Mouse (Mus musculus) lung, embryonic 14.5 days (tissue): ENCODE measurements at regions not wholly inside any gene's neighbourhood (a gene's known extent, or its start where the extent isn't known, plus 50 kb on each side); places are given as distances from the start of the nearest gene placed in this dataset.

Experiments
- ATAC-seq: fragments of 200-750 bp; cut with Nextera tagmentation; 2 replicates; pipeline ENCODE4 v1.8.0; 2017; ENCODE audit warnings: mild to moderate bottlenecking, moderate TSS enrichment, moderate library complexity; ENCODE audit not compliant: insufficient read depth
- DNase-seq: peaks from one replicate; pipeline ENCODE4 v3.0.0-alpha.2; 2015
- H3K27ac ChIP-seq: fragments of 300-500 bp; sonication (generic); 2 replicates; pipeline ENCODE4 v1.5.1; 2014; ENCODE audit warnings: low read depth, mild to moderate bottlenecking, moderate library complexity
- H3K27me3 ChIP-seq: fragments of 300-500 bp; sonication (generic); 2 replicates; pipeline ENCODE4 v1.6.1; 2014; ENCODE audit warnings: low read length, control low read depth; ENCODE audit not compliant: insufficient read depth
- H3K36me3 ChIP-seq: fragments of 300-500 bp; sonication (generic); 2 replicates; pipeline ENCODE4 v1.6.1; 2014; ENCODE audit warnings: control low read depth; ENCODE audit not compliant: insufficient read depth
- H3K4me1 ChIP-seq: fragments of 300-500 bp; sonication (generic); 2 replicates; pipeline ENCODE4 v1.6.1; 2014; ENCODE audit warnings: antibody characterized with exemption, control low read depth; ENCODE audit not compliant: insufficient read depth
- H3K4me2 ChIP-seq: fragments of 300-500 bp; sonication (generic); 2 replicates; pipeline ENCODE4 v1.6.1; 2014; ENCODE audit warnings: mild to moderate bottlenecking
- H3K4me3 ChIP-seq: fragments of 300-500 bp; sonication (generic); 2 replicates; pipeline ENCODE4 v1.5.1; 2014; ENCODE audit warnings: low read depth, low read length
- H3K9ac ChIP-seq: fragments of 300-500 bp; sonication (generic); 2 replicates; pipeline ENCODE4 v1.6.1; 2014
- H3K9me3 ChIP-seq: fragments of 300-500 bp; sonication (generic); 2 replicates; pipeline ENCODE4 v1.6.1; 2016; ENCODE audit warnings: low read depth, low read length, control low read depth
- CTCF ChIP-seq: IDR thresholded peaks from 2 replicates; pipeline ENCODE4 v1.5.1; 2016; ENCODE audit warnings: antibody characterized with exemption, low read depth
- WGBS: fragments of 180-500 bp; shearing (Covaris S2); extraction: QIAGEN DNeasy Blood & Tissue Kit; methylation state at CpG from one replicate; pipeline ENCODE4 v1.1.7; 2014; 5-methylcytosine and 5-hydroxymethylcytosine counted together

DNA sequence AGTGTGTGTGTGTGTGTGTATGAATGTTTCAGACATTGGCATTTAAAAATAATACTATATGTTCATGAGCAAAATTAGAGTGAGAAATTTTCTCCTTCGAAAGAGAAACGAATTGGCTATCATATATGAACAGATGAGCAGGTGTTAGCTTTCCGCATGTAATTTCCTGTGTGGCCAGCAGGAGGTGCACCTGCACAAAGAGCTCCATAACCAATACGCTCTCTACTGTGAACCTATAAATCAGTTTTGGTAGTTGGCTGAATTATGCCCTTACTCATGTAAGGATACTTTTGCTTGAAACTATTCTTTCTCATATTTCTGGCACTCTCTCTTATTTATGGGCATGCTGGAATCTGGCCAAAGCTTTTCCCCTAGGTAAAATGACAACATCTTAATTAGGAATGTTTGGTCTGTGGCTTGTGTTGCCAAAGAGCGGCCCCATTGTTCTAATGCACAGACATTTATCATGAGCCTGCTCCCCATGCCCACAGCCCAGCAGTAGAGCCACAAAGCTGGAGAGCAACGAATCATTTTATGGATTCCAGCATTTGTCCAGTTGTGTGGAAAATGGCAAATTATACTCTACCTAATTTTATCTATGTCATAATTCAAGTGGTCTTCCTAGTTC is 1303.8 kb upstream of the Sel1l start:
- Histone ChIP-seq H3K36me3 (no peaks in the 10 kb centered on the region), H3K27ac (no peak overlapping the region), H3K4me3 (no peak overlapping the region), H3K4me2 (no peak overlapping the region), H3K4me1 (no peaks in the 10 kb centered on the region), H3K9ac (no peak overlapping the region), H3K9me3 (no peaks in the 10 kb centered on the region), H3K27me3 (no peaks in the 10 kb centered on the region)
- TF ChIP-seq CTCF = peak; percentile 70
- ATAC-seq = no peak
- peak; percentile 55 for DNase-seq
- 56% methylated on average over 6 of the region's 6 CpGs for WGBS

DNA sequence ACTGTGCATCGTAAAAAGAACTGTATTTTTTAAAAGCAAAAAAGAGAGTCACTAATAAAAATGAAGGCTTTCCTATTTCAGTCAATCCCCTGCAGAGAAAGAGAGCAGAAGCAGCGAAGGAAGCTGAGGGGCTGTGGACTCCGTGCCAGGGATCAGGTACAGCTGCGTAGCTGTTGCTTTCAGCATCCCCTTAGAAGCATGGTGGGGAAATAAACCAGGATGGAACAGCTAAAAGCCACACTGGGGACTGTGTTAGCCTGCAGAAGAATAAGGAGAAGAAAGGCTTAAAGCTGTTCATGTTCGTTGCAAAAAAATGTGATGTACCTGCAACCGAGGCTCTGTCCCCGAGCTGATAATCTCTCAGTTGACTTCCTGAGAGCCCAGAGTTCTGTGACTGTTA is 1302.6 kb upstream of the Sel1l start:
- ATAC-seq = no peak
- Histone ChIP-seq H3K9me3 (no peaks in the 10 kb centered on the region), H3K27me3 (no peaks in the 10 kb centered on the region), H3K4me3 (no peak overlapping the region), H3K4me1 (no peaks in the 10 kb centered on the region), H3K36me3 (no peaks in the 10 kb centered on the region), H3K9ac (no peak overlapping the region), H3K4me2 (no peak overlapping the region), H3K27ac (no peak overlapping the region)
- WGBS = 71% methylated on average over 7 of the region's 7 CpGs
- DNase-seq = no peak
- no peak for TF ChIP-seq CTCF

DNA sequence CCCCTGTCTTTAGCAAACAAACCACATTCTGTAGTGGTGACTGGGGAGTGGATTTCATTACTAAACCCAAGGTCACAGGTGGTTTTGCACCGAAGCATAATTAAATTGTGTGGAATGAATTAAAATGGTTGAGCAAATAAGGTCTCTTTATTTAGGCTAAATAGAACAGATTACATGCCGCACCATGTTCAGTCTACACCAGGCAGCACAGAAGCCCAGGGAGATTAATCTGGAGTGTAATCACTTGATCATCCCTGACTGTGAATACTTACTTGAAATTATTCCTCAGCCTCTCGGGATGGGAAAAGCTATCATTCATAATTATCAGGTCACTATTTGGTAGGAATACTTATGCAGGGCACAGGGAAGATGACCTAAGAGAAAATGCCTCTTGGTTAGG is 1293.3 kb upstream of the Sel1l start:
- ATAC-seq (no peak), DNase-seq (no peak)
- no peaks in the 10 kb centered on the region for H3K4me1 ChIP-seq
- no peaks in the 10 kb centered on the region for H3K9me3 ChIP-seq
- no peaks in the 10 kb centered on the region for H3K36me3 ChIP-seq
- no peak overlapping the region for H3K4me2 ChIP-seq
- H3K4me3 ChIP-seq = no peak overlapping the region
- H3K9ac ChIP-seq = no peak overlapping the region
- H3K27ac ChIP-seq = no peak overlapping the region
- no peaks in the 10 kb centered on the region for H3K27me3 ChIP-seq
- 69% methylated on average over 3 of the region's 3 CpGs for WGBS
- no peak for TF ChIP-seq CTCF

DNA sequence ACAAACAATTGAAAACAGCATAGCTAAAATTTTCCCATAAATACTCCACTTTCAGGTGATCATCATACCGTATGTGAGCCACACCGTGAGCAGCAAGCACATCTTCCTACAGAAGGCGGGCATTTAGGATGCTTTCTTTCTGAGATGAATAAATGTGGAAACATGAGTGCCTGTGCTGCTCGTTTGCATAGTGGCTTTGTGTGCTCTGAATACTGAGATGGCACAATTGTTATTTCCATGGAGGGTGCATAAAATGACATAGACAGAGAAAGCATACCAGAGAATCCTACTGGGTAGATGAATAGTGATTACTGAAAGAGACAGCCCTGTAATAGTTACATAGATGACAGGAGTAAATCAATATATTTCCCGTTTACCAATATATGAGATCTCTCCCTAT is 1287.4 kb upstream of the Sel1l start:
- H3K4me2 ChIP-seq = no peak overlapping the region
- WGBS = 81% methylated on average over 5 of the region's 5 CpGs

DNA sequence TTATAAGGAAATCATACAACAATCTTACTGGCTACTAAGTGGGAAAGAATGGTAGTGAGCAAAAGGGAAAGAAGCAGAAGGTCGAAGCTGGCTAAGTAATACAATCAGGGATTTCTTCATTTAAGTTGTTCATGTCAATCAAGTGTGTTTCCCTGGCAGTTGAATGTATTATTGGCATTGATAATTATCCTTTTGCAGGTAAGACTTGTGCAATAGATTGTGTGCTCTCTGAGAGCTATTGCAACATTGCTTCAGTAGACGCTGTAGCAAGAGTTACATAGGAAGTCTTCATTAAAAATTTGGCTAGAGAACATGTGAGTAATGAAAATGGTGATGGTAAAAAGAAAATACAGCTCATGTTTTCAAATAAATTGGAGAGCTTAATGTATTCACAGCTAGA is 1273.3 kb upstream of the Sel1l start:
- TF ChIP-seq CTCF = no peak
- no peaks in the 10 kb centered on the region for H3K9me3 ChIP-seq
- H3K4me1 ChIP-seq = no peaks in the 10 kb centered on the region
- no peak overlapping the region for H3K27ac ChIP-seq
- WGBS = 95% methylated on average over 2 of the region's 2 CpGs
- no peaks in the 10 kb centered on the region for H3K36me3 ChIP-seq
- no peak for DNase-seq
- no peak overlapping the region for H3K4me3 ChIP-seq
- H3K4me2 ChIP-seq = no peak overlapping the region
- no peak overlapping the region for H3K9ac ChIP-seq
- no peak for ATAC-seq
- H3K27me3 ChIP-seq = no peaks in the 10 kb centered on the region

More for the DNA sequence above, 1287.4 kb upstream of the Sel1l start:
- ATAC-seq (no peak), DNase-seq (no peak)
- no peaks in the 10 kb centered on the region for H3K4me1 ChIP-seq
- no peak for TF ChIP-seq CTCF
- H3K27me3 ChIP-seq = no peaks in the 10 kb centered on the region
- no peaks in the 10 kb centered on the region for H3K36me3 ChIP-seq
- no peaks in the 10 kb centered on the region for H3K9me3 ChIP-seq
- no peak overlapping the region for H3K9ac ChIP-seq
- H3K27ac ChIP-seq = no peak overlapping the region
- H3K4me3 ChIP-seq = no peak overlapping the region

DNA sequence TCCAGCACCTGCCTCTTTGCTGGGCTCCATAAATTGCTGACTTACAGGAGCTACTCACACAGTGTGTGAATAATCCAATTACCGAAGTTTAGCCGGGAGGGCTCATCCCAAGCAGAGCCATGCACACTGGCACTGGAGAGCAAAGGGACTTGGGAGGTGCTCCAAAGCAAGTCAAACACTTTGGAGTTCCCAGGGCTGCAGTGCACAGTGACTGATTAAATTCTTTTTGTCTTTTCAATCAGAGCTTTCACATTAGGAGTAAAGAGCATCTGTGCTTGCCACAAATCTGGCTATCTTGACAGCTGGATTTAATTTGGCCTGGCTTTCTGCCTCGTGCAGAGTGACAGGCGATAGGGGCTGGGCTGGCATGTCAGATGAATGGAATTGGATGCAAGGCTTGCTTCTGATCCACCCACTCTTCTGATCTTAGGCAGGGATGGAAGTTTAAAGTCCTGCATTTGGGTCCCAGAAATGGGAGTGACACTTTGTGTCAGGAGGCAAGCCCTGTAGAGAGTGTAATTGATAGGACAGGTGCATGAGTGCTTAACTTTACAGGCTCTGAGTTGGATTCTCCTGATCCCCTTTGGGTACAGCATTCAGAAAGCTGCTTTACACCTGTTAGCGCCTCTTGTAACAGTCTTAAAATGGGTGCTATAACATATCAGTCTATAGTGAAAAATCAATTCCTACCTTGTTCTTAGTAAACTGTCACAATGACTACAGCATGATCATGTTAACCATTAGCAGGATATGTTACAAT is 1239.3 kb upstream of the Sel1l start:
- Histone ChIP-seq H3K4me1 (no peaks in the 10 kb centered on the region), H3K27ac (no peak overlapping the region), H3K9ac (no peak overlapping the region), H3K9me3 (no peaks in the 10 kb centered on the region), H3K4me2 (no peak overlapping the region), H3K36me3 (no peaks in the 10 kb centered on the region), H3K4me3 (no peak overlapping the region), H3K27me3 (no peaks in the 10 kb centered on the region)
- no peak for TF ChIP-seq CTCF
- no peak for ATAC-seq
- WGBS = 54% methylated on average over 5 of the region's 5 CpGs
- DNase-seq = no peak

DNA sequence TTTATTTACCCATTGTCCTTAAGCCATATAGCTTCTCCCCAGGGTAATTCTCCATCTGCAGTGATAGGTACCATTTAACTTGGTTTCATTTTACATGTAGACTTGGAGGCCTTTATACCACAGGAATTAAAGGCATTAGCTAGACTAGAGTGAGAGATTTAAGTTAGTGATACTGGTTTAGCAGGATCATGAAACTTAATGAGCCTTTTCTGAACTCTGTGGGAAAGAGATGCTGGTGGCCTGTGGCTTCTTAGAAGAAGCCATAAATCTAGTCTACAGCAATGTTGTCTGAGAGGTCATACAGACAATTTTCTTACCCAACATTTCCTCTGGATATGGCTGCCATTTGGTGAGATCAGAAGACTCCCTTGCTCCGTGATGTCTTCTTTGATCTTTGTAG is 1214.9 kb upstream of the Sel1l start:
- H3K4me3 ChIP-seq = no peak overlapping the region
- no peaks in the 10 kb centered on the region for H3K27me3 ChIP-seq
- H3K4me2 ChIP-seq = no peak overlapping the region
- ATAC-seq (no peak), DNase-seq (no peak)
- TF ChIP-seq CTCF = no peak
- H3K9ac ChIP-seq = no peak overlapping the region
- H3K9me3 ChIP-seq = no peaks in the 10 kb centered on the region
- no peaks in the 10 kb centered on the region for H3K4me1 ChIP-seq
- H3K27ac ChIP-seq = no peak overlapping the region
- H3K36me3 ChIP-seq = no peaks in the 10 kb centered on the region
- WGBS = 68% methylated on average over 1 of the region's 1 CpGs
